Mouse (Mus musculus): Measurements from ENCODE around the gene Ltbp1. TPM values are rescaled to one million over a fixed set of nuclear protein-coding genes. Genes with fewer than 3 reads are reported as not detected.
A peak's percentile ranks its signal among the peaks of the same experiment; 100 is the strongest.

Ltbp1 gene
- total RNA-seq, 2 experiments from 2014 or later, result 38.5 to 43.3 TPM

GRCm38 (mm10) chr17:75172685-75173205 lies 167.4 kb downstream of the Ltbp1 start:
- DNase-seq, result no peak

DNA sequence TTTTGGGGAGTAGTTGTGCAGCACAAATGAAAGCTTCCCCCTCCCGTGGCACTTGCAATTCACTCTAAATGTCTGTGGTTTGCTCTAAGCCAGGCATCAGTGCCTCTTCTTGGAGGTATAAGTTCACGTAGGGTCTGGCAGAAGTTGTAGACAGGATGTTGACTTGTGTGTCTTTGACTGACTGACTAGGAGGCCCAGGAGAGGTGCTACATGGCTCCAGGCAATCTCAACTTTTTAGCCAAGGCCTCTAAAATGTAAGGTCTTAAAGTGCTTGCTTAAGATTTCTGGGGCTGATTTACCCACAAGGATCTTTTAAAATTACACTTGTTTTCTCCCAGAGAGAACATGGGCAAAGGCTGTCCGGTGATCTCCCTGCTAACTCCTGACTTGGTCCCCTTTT lies 169.1 kb downstream of the Ltbp1 start:
- DNase-seq, result no peak

DNA sequence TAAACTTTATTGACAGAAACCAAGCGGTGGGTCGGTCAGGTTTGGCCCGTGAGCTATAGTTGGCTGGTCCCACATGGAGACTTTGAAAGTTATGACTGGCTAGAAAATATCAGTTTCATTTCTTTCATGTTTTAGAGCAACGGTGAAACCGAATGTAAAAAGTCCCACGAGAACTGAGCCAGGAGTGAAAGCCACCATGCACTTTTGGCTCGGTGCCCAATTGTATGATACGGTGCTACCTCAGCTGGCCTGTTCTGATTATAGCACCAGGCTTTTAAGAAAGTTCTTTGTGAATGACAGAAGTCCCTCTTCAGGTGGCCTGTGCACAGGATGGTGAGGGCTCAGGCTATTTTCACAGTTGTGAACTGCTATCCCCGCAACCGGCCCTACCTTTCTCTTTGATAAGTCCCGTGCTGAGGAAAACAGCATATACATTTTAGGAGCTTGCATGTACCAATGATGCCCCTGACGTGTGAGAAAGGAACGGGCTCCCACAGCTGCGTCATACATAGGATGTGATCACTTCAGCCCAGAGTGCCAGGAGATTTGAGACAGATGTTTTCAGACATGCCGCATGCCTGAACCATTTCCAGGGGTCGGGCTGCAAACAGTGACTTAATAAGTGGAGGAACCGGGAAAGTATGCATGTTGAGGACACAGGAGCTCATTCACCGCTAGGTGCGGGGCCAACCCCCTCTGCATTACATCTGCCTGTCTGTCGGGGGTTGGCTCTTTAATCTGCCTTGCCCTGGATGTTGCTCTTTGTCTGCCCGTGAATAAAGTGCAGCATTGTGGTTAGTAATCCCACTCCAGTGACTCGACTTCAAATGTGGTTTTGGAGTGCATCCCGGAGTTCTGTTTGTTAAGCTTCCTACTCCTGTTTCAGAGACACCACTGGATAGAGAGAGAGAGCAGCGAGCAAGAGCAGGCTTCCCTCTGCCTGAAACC lies 172.8 kb downstream of the Ltbp1 start:
- DNase-seq, result peak; percentile 52 to 65

DNA sequence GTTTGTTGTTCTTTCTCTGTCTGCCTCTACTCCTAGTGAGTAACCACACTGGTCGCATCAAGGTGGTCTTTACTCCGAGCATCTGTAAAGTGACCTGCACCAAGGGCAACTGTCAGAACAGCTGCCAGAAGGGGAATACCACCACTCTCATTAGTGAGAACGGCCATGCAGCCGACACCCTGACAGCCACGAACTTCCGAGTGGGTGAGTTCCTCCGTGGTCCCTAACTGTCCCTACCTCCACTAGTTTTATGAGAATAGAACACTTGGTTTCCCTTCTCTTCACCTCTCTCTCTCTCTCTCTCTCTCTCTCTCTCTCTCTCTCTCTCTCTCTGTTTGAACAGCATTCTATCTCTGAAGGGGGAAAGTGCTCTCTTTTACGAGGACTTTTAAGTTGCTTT lies 173.6 kb downstream of the Ltbp1 start:
- DNase-seq, result no peak

GRCm38 (mm10) chr17:75180301-75180700 lies 174.9 kb downstream of the Ltbp1 start:
- DNase-seq, result no peak

GRCm38 (mm10) chr17:75180956-75181588 lies 175.7 kb downstream of the Ltbp1 start:
- DNase-seq, result no peak

DNA sequence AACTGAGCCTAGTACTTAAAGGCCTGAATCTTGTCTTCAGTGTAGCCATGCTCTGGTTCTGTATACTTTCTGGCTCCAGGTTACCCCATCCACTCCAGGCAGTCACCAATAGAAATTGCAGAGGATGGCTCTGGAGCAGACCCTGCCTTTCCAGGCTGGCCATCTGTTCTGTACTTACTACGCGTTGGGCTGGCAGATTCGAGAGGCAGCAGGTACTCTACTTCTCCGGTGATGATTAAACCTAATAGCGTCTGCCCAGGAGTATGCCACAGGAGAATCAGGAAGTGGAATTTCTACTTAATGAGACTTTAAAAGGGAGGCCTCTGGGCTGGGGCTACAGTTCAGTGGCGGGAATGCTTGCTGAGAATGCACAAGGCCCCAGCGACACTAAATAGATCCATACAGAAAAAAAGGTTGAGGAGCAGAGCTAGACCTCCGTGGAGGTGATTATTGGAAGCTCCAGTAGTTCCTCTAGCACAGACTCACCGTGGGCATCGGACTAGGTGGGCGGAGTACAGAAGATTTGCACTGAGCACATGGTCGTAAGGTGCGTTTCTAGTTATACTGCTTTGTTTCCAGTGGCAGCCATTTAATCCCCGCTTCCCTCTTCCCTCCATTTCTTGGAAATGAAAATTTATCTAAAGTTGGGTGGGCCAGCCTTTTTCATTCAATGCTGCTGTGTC lies 177.1 kb downstream of the Ltbp1 start:
- no peak for DNase-seq

DNA sequence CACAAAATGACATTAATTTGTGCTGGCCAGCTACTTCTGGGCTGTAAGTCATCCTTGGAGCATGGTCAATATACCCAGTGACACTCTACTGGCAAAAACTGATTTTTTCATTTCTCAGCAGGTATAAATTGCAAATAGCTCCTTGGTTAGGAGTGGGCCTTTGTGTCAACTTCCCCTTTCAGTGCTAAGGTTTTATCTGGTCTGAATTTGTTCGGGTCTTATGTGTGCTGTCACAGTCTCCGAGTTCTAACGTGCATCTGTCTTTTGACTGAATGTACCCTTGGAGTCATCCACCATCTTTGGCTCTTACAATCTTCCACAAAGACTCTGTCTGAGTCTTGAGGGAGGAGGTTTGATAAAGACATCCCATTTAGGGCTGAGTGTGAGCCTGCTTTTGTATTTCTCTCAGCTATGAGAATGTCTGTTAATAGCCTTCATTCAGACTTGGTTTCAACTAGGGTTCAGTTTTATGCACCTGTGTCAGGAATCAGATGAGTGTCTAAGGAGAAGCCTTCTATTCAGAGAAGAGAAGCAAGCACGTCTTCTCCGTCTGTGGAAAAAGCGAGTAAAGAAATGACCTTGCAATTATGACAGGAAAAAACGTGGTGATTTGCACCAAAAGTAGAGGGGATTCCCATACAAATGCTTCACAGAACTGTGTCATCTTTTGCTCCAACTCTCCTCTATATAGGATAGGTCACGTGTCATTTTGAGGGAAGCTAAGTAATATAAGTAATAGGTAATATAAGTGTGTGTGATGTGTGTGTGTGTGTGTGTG lies 181.6 kb downstream of the Ltbp1 start:
- no peak for DNase-seq

DNA sequence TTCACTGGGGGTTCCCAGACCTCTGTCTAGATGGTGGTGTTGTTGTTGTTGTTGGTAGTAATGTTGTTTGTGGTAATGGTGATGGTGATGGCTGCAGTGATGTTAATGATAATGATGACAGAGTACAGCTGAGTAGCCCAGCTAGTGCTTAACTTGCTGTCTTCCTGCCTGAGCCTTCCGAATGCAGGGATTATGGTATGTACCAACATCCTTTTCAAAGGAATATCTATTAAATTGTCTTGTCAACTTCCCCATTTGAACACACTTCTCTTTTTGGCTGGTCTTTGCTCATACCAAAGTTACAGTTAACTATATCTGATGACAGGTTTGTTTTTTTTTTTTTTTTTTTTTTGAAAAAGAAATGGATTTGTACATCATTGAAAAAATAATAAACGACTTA lies 191.6 kb downstream of the Ltbp1 start:
- DNase-seq, result no peak

DNA sequence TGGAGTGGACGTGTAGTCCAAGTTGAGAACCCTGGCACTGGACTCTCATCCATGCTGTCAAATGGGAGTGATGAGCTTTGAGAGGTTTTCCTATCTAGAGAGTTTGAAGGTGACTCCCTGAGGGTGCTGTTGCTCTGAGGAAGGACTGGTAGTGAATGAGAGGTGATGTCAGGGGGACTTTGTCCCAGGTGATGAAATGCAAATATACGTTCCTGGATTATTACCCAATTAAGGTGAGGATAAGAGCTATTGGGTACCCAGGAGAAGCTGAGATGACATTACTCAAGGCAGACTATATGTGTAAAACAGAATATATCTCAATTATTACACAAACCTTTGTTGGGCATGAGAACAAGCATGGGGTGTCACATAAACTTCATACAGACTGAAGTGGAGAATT lies 193.4 kb downstream of the Ltbp1 start:
- DNase-seq, result no peak

- DNase-seq, result peak; percentile 11 to 14
Measured at GRCm38 (mm10) chr17:75199694-75200093, 194.3 kb downstream of the Ltbp1 start.

GRCm38 (mm10) chr17:75202314-75202713 lies 196.9 kb downstream of the Ltbp1 start:
- DNase-seq, result no peak

DNA sequence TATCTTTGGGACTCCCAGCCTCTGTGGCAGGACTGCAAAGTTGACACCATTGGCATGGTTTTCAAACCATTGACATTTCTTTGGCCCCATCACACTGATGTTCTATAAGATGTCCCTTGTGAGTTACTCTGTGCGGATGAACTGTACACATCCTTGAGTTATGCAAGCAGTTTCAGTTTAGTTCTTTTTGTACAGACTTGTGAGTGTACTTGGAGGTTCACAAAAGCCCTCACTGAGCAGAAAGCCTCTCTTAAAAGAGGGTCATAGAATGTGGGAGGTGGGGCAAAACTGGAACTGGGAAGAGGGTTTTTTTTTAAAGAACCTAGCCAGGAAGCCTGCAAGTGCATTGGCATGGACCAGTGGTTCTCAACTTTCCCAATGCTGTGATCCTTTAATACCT lies 198.7 kb downstream of the Ltbp1 start:
- no peak for DNase-seq

- no peak for DNase-seq
Measured at GRCm38 (mm10) chr17:75206281-75206680, 200.9 kb downstream of the Ltbp1 start.

DNA sequence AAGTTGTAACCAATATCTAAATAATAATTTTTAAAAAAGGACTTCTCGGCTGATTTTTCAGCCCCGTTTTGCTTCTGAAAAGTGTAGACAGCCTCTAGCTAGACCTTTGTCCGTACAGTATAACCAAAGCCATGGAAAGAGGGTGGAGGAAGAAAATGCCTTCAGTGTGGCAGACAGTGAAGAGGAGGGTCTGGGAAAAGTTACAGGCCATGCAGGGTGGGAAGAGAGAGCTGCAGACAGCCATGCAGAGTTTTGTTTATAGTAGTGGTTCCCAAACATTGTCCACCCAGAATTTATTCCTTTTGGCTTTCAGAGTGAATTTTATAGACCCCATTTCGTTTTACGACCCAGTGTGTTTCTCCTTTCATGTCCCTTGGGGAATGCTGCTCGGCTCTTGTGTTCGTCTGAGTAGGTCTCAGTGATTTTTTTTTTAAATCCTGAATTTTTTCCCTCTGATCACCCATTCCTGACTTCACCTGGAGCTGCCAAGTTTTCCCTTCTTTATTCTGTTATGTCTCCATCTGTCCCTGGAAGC lies 202.9 kb downstream of the Ltbp1 start:
- DNase-seq, result no peak

DNA sequence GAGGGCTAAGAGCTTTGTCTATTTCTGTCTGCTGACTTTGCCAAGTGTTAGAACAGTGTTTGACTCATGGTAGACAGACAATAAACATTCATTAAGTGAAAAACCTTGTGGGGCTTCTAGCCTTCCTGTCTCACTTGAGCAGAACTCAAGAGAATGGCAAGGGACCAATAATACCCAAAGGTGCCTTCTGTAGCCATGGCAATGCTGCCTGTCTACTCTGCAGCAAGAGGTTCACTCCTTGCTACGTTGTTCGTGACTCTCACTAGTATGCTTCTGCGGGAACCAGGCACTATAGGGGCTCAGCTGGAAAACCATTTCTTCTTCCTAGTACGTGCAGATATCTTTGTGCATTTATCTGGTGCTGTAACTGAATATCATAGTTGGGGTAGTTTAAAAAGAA lies 205.2 kb downstream of the Ltbp1 start:
- no peak for DNase-seq

- no peak for DNase-seq
Measured at GRCm38 (mm10) chr17:75216362-75216761, 211.0 kb downstream of the Ltbp1 start.

DNA sequence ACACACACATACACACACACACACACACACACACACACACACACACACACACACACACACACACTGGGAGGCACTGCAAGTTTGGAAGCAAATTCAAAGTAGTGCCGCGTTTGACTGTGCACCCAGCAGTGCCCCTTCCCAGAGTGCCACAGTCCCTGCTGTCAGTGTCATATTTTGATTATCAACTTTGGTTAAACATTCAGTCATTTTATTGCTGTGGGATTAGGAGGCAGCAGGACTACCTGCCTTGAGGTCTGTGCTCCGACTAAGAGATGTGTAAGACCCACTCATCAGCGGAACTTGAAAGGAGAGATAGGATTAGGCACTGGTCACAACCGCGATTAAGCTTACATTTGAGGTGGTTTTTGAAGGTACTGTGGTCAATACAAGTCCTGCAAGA lies 213.3 kb downstream of the Ltbp1 start:
- DNase-seq, result no peak

GRCm38 (mm10) chr17:75228321-75228720 lies 223.0 kb downstream of the Ltbp1 start:
- no peak for DNase-seq

DNA sequence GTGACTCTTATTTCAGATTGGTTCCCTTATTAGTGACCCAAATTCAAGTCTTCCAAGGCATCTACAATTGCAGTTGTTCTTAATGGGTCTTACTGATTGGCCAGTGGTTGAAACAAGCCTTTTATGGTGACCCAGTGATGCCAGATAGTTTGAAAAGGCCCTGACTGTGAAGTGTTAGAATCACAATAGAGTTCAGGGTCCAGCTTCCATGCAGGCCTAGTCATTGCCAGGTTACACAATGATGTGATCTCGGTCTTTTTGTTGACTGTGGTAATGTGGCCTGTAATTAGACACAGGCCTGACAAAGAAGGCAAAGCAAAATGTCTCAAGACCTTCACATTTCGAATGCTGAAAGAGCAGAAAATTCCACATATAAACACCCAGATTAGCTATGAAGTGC lies 227.8 kb downstream of the Ltbp1 start:
- no peak for DNase-seq

DNA sequence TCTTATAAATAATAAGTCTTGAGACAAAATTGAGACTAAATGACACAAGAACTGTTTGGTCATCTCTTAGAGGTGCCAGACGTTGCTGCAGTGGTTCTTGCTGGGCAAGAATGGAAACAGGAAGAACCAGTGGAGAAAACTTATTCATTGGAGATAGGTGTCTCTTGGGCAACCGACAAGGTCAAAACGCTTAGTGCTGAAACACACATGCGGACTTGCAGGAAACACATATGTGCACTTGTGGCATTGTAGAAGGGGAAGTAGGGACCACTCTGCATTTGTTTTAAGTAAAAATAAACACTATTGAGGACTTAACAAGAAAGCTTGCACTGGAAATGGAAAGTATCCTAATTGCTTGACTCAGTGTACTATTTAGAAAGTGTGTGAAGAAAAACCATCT lies 228.6 kb downstream of the Ltbp1 start:
- DNase-seq, result no peak

- DNase-seq, result no peak
Measured at GRCm38 (mm10) chr17:75235781-75236180, 230.4 kb downstream of the Ltbp1 start.

All from heart, adult 18-20 months (tissue).